Mouse (Mus musculus) kidney, postnatal 25 days (tissue): ENCODE measurements at regions not wholly inside any gene's neighbourhood (a gene's known extent, or its start where the extent isn't known, plus 50 kb on each side); places are given as distances from the start of the nearest gene placed in this dataset.
"Not testable (repeated sequence)": the region's sequence is repeated elsewhere in the genome, so short reads cannot be mapped to it uniquely, and the experiment has no call there.

ENCODE experiments used
- DNase-seq, 2 experiments: peaks; one replicate each; pipeline ENCODE4 v3.0.0; 2021; ENCODE audit warnings: mixed read lengths in 2 of 2

GRCm38 (mm10) chr9:14059228-14059779, 215.6 kb upstream of the Sesn3 start:
- no peak for DNase-seq

- no peak for DNase-seq
Measured at GRCm38 (mm10) chr9:14060257-14060656, 214.6 kb upstream of the Sesn3 start.

GRCm38 (mm10) chr9:14061389-14061788, 213.5 kb upstream of the Sesn3 start:
- DNase-seq: no peak

GRCm38 (mm10) chr9:14061840-14062239, 213.0 kb upstream of the Sesn3 start:
- peak; percentile 38 to 59 for DNase-seq

- no peak for DNase-seq
Measured at GRCm38 (mm10) chr9:14062706-14063105, 212.2 kb upstream of the Sesn3 start.

- DNase-seq: not testable (repeated sequence)
Measured at GRCm38 (mm10) chr9:14066741-14067140, 208.1 kb upstream of the Sesn3 start.

- no peak for DNase-seq
Measured at GRCm38 (mm10) chr9:14069076-14069475, 205.8 kb upstream of the Sesn3 start.

GRCm38 (mm10) chr9:14069770-14070169, 205.1 kb upstream of the Sesn3 start:
- DNase-seq: no peak

- no peak for DNase-seq
Measured at GRCm38 (mm10) chr9:14071728-14072127, 203.1 kb upstream of the Sesn3 start.

GRCm38 (mm10) chr9:14072950-14073349, 201.9 kb upstream of the Sesn3 start:
- no peak for DNase-seq

GRCm38 (mm10) chr9:14074273-14074672, 200.6 kb upstream of the Sesn3 start:
- no peak for DNase-seq

GRCm38 (mm10) chr9:14074866-14075265, 200.0 kb upstream of the Sesn3 start:
- DNase-seq: not testable (repeated sequence)

- DNase-seq: peak; percentile 58 to 67
Measured at GRCm38 (mm10) chr9:14075452-14075851, 199.4 kb upstream of the Sesn3 start.

GRCm38 (mm10) chr9:14075868-14076267, 199.0 kb upstream of the Sesn3 start:
- DNase-seq: no peak

- no peak for DNase-seq
Measured at GRCm38 (mm10) chr9:14076728-14077127, 198.1 kb upstream of the Sesn3 start.

GRCm38 (mm10) chr9:14081138-14081537, 193.7 kb upstream of the Sesn3 start:
- no peak for DNase-seq

GRCm38 (mm10) chr9:14086201-14086600, 188.7 kb upstream of the Sesn3 start:
- peak in 1 of 2 experiments; percentile 17 for DNase-seq

- DNase-seq: no peak
Measured at GRCm38 (mm10) chr9:14086611-14087010, 188.3 kb upstream of the Sesn3 start.

GRCm38 (mm10) chr9:14087874-14088273, 187.0 kb upstream of the Sesn3 start:
- DNase-seq: no peak

GRCm38 (mm10) chr9:14089791-14090256, 185.0 kb upstream of the Sesn3 start:
- DNase-seq: peak; percentile 65 to 82

- DNase-seq: no peak
Measured at GRCm38 (mm10) chr9:14090454-14090853, 184.4 kb upstream of the Sesn3 start.

GRCm38 (mm10) chr9:14091099-14091930, 183.6 kb upstream of the Sesn3 start:
- no peak for DNase-seq

GRCm38 (mm10) chr9:14092996-14093442, 181.8 kb upstream of the Sesn3 start:
- DNase-seq: no peak

- no peak for DNase-seq
Measured at GRCm38 (mm10) chr9:14103538-14103937, 171.3 kb upstream of the Sesn3 start.
